Mouse (Mus musculus) right cerebral cortex, postnatal 10 days (tissue): Measurements from ENCODE around the gene Notum.

Source experiments
- DNase-seq, 2 experiments: peaks; one replicate each; pipeline ENCODE4 v3.0.0; 2021; ENCODE audit warnings: low spot score in 2 of 2

The Notum gene

DNA sequence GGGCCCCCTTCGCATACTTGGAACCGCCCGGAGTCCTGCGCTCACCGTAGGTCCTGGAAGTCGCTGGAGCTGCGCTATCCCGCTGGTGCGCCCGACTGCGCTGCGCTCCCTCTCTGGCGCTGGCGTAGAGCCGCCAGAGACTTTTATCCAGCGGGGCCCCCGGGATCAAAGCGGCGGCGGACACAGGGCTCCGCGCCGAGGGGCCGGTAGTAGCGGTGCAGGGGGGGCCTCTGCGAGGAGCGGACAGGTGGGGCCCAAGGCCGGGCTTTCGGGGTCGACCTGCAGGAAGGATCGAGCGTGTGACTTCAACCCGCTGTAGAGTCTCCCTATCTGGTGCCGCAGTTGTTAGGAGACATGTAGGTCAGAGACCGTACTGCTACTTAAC, at the start of gene Notum:
TSS of gene Notum (minus strand) at position 100 of the 385 bp plus-strand sequence.
- DNase-seq = no peak

GRCm38 (mm10) chr11:120710672-120711071, 49.7 kb upstream of the Notum start:
- DNase-seq = no peak

DNA sequence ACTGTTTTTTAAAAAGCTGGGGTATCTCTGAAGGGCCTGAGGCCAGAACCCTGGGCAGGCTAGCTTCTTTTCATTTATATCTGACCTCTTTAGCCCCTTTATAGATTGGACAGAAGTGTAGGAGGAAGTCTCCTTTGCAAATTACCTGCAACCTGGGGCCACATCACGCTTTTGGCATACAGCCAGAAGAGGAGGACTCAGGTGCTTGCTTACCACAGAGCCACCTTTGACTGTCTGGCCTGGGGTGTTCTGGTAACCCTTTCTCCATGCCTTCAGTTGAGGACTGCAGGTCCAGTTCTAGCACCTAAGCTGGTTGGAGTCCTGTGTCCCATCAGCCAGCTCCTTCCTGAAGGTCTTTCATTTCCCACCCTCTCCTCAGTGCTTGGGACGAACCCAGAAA, 48.6 kb upstream of the Notum start:
- no peak for DNase-seq

DNA sequence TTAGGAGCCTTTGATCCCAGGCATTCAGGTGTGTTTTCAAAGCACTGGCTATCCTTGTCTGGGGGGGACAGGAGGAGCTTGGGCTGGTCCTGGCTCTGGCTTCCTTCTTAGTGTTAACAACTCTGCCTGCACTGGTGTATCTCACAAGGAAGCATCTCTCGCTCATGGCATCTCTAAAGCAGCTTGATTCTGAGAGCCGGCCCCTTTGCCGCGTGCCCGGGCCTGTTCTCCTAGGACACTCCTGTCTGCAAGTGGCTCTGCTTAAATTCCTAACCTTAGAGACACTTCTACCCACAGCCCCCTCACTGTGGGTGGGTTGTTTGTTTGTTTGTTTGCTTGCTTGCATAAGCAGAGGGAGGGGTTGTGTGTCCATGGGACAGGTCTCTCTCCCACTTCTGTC, 47.0 kb upstream of the Notum start:
- no peak for DNase-seq

- DNase-seq = no peak
Measured at GRCm38 (mm10) chr11:120707225-120707624, 46.2 kb upstream of the Notum start.

DNA sequence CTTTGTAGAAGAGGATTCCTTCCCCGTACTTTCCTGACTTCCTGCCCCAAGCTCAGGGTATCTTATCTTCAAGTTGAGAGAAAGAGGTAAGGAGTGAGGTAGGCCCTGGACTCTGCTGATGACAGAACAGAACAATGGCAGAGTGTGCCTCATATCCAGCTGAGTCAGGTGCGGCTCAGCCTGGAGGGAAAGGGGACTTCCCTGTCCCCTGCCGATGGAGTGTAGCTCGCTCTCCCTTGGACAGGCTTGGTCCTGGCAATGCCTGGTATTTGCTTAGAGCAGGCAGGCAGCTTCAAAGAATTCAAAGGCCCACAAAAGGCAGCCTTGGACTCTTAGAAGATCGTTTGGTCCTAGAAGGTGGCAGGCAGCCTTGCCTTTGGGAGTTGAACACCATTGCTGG, 45.1 kb upstream of the Notum start:
- no peak for DNase-seq

GRCm38 (mm10) chr11:120704486-120705325, 43.7 kb upstream of the Notum start:
- DNase-seq = no peak

DNA sequence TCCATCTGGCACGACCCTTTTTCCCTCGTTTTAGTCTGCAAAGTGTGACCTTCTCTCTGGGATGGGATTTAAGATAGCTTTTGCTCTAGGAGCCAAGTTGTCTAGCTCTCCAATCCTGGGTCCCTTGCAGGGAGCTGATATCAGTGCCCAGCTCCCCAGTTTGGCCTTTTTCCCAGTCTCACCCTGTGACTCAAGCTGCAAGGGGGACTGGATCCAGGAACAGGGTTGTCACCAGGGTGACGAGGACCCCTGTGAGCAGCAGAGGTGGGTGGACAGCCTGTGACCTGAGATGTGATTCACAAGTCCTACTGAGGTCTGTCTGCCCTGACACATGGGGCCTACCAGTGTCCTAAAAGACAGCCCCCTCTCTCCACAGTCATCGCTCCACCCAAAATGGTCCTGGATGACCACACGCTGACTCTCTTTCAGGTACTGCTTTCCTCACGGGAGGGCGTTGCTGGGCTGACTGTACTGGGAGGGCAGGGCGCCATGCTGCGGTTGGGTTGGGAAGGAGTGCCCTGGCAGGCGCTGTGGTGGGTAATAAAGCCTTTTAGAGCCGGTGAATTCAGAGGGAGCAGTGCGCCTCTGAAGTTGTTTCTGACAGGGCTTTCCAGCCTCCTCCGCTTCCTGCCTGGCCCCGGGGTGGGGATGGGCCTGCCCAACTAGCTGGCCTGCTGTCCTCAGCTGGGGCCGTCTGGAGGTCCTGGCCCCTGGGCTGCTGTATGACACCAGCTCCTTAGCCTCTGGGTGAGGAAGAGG, 42.9 kb upstream of the Notum start:
- DNase-seq = no peak

DNA sequence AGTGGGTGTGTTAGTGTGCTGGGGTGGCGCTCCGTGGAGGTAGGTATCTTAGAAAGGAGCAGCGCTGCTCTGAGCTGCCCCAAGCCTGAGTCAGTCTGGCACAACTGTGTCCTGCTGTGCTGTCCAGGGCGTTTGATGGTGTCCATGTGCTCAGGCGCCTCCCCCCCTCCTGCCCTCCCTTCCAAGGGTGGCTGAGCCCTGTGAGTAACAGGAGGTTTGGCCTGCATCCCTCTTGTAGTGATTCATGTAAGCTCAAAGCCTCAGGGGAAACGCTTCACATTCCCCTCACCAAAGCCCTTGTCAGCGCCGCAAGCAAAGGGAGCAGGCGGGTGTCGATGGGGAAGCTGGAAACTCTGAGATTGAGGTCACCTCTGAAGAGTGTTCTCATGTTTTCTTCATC, 36.8 kb upstream of the Notum start:
- DNase-seq = no peak

DNA sequence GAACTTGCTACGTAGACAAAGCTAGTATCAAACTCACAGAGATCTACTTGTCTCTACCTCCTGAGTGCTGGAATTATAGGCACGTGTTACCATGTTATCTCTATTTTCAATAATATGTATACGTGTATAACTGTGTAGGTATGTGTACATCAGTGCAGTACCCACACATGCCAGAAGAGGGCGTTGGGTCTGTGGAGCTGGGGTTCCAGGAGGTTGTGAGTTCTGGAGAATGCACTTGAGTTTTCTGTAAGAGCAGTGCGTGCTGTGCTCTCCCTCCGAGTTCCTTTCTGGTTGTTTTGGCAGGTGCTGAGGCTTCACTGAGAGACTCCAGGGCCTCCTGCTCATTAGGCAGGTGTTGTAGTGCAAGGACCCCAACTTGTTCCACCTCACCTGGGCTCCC, 35.6 kb upstream of the Notum start:
- DNase-seq = no peak

DNA sequence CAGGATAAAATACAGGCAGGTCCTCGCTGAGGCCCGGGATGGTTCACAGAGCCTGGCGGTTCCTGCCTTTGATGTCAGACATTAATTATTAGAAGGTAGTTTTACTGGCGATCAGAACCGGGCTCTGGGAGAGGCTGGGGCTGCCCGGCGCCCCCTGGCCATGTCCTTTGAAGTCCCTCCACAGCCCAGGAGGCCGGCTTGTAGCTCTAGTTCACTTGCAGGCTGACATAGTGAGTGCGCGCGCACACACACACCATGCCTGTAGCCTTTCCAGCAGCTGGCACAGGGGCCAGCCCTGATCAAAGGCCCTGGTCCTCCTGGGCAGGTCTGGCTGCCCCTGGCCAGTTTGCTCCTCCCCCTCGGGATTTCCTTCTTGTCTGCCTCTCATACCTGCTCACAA, 34.7 kb upstream of the Notum start:
- no peak for DNase-seq

GRCm38 (mm10) chr11:120695184-120695583, 34.2 kb upstream of the Notum start:
- no peak for DNase-seq

GRCm38 (mm10) chr11:120693461-120693860, 32.5 kb upstream of the Notum start:
- DNase-seq = no peak

GRCm38 (mm10) chr11:120692471-120693011, 31.6 kb upstream of the Notum start:
- peak; percentile 64 to 66 for DNase-seq

GRCm38 (mm10) chr11:120689365-120689764, 28.4 kb upstream of the Notum start:
- DNase-seq = no peak

DNA sequence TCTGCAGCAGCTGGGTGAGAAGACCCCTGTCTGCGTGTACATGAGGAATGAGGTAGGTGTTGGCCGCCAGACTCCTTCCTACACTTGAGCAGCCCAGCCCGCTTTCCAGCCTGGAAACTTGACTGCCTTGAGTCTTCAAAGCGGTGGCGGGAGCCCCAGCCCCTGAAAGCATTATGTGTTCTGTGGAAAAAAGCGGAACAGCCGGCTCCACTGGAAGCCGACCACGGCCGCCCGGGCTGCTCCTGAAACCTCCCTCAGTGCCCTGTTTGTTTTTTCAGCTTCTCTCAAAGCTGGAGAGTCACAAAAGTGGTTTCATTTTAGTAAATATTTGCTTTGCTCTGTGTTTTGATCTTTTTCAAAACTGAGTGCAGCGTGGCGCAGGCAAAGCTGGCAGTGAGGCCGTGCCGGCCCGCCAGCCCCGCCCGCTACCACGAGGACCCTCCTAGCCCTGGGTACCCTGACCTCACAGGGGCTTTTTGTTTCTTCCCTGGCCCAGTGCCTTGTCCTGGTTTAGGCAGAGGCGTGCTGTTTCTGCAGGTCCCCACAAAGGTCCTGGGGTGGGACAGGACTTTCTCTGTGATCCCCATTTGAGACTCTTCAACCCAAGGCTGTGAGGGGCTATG, 25.8 kb upstream of the Notum start:
- no peak for DNase-seq

DNA sequence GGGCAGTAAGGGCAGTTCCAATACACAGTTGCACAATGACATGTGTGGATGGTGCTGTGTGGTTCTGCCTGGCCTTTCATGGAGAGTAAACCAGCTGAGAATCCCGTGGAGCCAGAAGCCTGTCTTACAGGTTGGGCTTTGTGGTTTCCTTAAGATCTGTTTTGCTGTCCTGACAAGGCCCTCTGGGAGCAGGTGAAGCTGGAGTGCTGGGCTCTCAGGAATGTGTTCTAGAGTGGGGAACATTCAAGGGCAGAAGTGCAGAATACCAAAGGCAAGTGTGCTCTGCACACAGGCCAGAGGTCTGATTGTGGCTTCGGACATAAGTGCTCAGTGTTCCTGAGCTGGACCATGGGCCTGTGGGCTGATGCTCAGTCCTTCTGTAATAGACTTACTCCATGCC, 23.7 kb upstream of the Notum start:
- DNase-seq = no peak

GRCm38 (mm10) chr11:120684086-120684485, 23.1 kb upstream of the Notum start:
- DNase-seq = no peak

- no peak for DNase-seq
Measured at GRCm38 (mm10) chr11:120683536-120683935, 22.6 kb upstream of the Notum start.

DNA sequence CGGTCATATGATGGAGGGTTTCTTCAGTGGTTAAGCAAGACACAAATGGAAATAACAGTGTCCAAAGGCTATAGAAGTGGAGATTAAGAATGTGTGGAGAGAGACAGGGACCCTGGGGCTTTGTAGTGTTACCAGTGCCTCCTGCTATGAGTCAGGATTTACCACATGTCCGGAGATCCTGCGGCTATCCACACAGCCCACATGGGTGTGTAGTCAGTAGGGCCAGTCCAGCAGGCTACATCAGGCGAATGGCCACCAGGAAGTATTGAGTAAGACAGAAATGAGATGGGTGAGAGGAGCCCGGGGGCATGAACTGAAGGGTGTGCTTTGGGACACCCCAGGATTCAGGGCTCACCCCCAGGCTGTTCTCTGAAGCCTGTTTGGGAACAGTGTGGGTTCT, 21.7 kb upstream of the Notum start:
- no peak for DNase-seq

- DNase-seq = no peak
Measured at GRCm38 (mm10) chr11:120679909-120680308, 18.9 kb upstream of the Notum start.

- no peak for DNase-seq
Measured at GRCm38 (mm10) chr11:120676951-120677350, 16.0 kb upstream of the Notum start.
